Mouse (Mus musculus) CD4-positive, CD25-positive, alpha-beta regulatory T cell, adult 2 months (primary cell): ENCODE measurements around the gene Gm47791.

Experiments used
- DNase-seq: peaks from one replicate; pipeline ENCODE4 v3.0.0-alpha.2; 2012; ENCODE audit warnings: low read depth, low spot score

The Gm47791 gene

DNA sequence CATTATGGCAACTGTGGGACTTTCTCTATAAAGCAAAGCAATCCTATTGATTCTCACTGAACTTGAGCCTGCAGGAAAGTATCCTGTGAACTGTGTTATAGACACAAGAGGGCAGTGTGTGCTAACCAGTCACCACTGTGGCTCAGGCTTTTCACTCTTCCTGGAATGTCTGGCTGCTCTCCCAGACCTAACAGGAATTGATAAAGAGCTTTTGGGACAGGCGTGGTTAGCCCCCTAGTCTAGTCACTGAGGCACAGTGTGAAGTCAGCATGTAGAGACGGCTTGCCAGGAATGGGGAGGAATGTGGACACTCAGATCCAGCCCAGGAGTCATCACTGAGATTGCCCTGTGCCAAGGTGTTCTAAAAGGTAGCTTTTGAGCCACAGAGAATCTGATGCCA is 16.4 kb upstream of the Gm47791 start:
- DNase-seq = peak; percentile 76

GRCm38 (mm10) chr1:82785546-82785945 is 14.5 kb upstream of the Gm47791 start:
- no peak for DNase-seq

DNA sequence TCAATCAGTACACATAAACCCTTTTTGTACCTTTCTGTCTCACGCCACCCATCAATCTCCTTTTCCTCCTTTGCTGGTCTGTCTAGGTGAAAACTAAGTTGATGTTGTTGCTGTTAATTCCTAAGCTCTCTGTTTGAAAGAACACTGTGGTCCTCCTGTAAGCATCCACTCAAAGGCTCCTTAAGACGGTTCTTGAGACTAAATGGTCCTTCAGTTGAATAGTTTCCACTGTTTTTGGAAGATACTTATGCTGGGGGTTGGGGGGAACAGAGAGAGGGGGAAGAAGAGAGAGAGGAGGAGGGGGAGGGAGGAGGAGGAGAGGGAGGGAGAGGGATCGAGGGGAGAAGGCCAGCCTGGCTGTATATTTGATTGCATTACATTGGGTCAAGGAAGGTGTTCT is 12.5 kb upstream of the Gm47791 start:
- DNase-seq = no peak

- no peak for DNase-seq
Measured at GRCm38 (mm10) chr1:82779388-82779966, 8.4 kb upstream of the Gm47791 start.

DNA sequence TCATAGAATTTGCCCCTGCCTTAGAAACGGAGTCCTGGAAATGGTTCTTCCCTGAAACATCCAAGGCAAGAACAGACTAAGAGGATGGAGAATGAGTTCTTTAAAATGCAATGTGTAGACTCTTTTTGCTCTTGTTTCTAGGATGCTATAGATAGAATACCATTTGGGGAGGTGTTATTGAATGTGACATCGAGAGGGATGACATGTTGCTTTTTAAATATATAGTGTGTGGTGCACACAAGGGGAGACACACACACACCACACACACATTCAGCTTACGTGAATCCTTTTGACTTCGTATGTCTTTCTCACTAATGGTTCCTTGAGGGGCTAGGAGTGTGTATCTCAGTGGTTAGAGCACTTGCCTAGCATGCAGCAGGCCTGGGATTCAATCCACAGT is 4.2 kb upstream of the Gm47791 start:
- no peak for DNase-seq

DNA sequence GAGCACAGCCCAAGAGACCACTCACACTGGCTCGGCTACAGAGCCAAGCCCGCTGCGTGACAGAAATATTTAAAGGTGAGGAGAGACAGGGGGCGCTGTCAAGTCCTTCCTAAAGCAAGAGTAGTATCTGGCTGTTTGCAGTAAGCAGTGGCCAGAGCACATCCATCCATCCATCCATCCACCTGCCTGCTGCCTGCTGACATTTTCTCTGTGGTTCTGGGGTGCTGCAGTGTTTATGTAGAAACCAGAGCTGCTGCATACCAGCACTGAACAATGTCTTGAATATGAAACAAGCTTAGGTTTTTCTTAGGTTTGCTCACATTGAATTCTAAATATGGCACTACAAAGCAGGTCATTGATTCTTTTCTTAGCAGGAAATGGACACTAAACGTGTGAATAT is 2.2 kb upstream of the Gm47791 start:
- no peak for DNase-seq

DNA sequence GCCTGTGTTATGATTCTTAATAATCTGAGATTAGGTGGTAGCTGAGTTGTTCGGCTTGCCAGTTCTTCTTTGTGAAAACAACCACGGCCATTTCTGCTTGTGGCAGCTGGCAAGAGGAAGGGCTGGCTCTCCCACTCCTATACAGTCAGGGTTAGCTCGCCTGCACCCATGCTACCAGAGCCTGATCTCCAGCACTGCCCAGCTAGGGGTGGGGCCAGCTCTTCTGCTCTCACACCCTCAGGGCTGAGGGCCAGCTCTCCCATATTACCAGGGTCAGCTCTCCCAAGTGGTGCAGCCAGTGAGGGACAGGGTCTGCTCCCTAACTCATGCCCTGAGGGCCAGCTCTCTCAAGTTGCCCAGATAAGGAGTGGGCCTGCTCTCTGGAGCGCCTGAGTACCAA is 1.4 kb upstream of the Gm47791 start:
- no peak for DNase-seq

DNA sequence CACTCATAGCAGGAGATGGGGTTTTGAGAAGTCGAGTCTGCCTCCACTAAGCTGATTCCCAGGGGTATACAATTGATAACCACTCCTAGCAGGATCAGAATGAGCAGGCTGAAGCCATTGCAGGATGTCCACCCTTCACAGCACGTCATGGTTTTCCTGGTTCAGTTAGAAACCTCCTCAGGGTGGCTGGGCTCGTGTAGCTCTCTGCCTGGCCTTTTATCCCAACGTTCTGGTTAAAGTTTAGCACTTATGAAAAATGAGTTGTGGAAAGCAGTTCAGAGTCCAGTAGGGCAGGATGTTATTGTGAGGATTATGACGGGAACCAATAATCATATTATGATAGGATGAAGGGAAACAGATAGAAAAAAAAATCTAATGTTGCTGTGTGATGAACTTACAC is 2.8 kb downstream of the Gm47791 start, which contains the start of gene Tm4sf20:
Tm4sf20 (minus strand) TSS at position 193 of the 400 bp plus-strand sequence.
- no peak for DNase-seq

DNA sequence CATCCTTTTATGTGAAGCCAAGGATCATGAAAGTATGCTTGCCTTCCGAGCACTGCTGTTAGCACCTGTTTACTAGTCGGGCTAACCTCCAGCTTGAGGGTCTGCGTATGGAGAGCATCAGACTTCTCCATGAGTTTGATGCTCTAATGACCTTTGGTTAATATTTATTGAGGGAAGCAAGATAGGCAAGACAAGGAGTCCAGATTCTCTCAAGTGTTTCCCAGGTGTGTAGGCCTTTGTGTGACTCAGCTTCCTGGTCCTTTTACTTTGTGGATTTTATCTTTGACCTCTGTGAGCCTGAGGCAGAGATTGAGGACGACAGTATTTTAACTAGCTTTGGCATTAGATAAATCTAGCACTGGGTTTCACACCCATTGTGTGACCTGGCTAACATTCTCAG is 4.4 kb downstream of the Gm47791 start:
- DNase-seq = no peak

GRCm38 (mm10) chr1:82766227-82766626 is 4.8 kb downstream of the Gm47791 start:
- no peak for DNase-seq

DNA sequence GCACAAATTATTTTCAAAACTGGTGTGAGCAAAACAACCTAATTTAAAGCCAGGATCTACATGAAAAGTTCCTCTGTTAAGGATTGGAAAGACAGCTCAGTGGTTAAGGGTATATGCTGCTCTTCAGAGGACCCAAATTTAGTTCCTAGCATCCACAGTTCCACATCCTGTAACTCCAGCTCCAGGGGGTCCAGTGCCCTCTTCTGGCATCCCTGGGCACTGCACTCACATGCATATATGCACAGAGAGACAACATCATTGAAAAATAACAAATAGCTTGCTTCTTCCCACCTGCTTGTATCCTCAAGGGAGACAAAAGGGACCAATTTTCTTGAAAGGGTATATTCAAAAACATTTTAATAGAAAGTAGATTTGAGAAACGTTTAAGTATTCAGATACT is 8.8 kb downstream of the Gm47791 start:
- peak; percentile 9 for DNase-seq

DNA sequence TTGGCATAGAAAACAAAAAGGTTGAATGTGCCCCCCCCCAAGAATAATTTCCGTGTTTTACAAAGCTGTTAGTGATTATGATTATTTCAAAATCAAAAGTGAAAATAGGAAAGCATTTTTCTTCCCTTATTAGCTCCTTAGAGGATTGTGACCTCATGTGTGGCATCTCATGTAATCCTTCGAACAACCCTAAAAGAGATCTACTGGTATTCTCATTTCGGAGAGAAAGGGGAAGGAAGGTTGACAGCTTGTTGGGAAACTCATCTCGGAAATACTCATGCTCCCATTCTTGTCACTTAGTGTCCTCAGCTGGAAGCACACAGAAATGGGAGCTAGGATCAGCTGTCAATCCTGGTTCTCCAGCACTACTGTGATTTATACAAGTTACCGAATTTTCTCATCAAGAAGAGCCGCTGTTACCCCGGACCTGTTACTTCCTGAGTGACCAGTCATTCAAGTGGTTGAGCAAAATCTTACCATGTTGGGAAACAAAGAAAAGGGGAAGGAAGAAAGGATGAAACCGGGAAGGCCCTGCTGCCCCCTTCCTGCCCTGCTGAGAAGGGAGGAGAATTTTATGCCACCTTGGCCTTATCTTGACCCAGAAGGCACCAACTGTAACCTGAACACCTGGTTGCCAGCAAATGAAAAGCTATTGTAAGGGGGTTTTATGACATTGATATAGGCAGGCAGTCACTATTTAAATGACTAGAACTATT is 9.4 kb downstream of the Gm47791 start:
- no peak for DNase-seq

DNA sequence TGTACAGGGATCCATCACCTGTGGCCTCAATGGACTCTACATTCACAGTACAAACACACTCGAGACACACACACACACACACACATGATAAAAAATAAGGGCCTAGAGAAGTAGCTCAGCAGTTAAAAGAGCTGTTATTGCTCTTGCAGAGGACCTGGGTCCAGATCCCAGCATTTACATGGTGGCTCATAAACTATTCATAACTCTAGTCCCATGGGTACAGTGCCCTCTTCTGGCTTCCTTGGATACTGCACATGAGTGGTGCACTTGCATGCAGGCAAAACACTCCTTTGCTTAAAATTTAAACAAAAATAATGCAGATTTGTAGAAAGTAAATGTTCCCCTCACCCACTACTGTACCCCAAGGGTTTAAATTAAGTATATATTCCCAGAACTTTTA is 11.5 kb downstream of the Gm47791 start:
- DNase-seq = peak; percentile 38

DNA sequence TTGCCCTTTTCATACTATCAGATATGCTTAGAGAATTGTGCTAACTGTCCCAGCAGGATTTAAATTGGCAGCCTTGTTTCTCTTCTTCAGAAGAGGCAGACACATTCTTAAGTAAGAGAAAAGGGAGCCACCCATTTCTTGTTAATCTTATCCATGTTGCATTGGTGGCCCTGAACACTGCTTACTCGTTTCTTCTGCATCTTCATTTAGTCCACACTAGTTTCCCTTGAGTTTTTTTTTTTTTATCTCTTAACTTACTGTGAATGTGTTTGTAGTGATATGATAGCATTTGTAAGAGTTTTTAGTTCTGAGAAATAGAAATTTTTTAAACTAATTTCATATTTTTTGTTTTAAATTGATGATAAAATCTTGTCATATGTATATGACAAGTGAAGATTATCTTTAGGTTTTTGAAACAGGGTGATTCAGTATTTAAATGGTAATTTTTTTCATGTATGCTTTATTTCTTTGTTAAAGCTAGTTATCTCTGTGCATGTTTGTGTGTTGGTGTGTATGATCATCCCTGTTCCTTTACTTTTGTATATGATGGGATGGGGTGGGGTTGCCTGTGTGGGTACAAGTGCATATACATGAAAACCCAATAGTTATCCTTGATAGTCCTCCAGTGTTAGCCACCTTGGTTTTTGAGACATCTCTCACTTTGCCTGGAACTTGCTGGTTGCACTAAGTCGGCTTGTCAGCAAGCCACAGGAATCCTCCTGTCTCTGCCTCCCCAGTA is 23.2 kb downstream of the Gm47791 start:
- no peak for DNase-seq

GRCm38 (mm10) chr1:82746408-82746807 is 24.6 kb downstream of the Gm47791 start:
- no peak for DNase-seq

- no peak for DNase-seq
Measured at GRCm38 (mm10) chr1:82743962-82744361, 27.1 kb downstream of the Gm47791 start.

DNA sequence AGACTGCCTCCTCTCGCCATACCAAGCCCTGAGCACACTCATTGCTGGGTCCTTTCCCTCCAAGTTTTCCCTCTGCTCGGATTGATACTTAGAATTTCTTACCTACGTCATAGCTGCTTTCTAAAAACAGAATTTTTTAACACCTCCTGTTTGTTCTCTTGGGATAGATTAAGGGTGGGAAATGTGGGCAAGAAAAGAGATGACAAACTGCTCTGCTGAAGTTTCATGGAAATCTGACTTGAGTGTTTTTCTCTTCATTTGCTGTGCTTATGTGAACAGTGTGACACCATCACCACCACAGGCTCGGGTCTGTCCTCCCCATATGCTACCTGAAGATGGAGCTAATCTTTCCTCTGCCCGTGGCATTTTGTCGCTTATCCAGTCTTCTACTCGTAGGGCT is 29.5 kb downstream of the Gm47791 start:
- no peak for DNase-seq

DNA sequence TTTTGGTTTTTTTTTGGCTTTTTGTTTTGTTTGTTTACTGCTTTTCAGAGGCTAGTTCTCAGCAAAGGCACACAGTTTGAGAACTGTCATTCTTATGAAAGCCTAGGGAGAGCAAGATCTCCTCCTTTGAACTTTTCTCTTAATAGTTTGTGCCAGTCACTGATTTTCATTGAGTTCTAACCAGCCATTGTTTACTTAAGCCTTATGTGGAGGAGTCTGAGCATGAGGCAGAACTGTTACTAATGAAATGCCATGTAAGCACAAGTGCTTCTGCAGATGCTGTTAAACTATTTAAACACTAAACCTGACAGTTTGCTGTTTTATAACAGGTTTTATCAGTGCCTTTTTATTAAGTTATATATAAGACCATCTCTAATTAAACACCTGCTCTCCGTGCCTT is 33.0 kb downstream of the Gm47791 start:
- no peak for DNase-seq

GRCm38 (mm10) chr1:82733357-82733756 is 37.7 kb downstream of the Gm47791 start:
- no peak for DNase-seq

DNA sequence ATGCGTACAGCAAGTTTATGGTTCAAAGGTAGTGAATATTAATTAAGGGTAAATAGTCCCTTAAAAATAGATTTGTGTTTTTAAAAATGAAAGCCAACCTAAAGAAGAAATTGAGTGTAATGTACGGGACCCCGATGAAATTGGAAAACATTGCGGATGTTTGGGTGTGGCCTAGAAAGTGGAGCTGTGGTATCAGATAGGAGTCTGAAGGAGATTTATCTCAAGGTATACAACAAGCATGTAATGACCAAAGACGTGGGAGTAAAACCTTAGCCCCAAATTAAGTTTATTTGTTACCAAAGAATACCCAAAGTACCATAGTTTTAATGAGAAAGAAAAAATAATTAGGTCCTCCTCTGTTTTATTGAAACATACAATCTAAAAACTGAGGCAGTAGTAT is 44.6 kb downstream of the Gm47791 start:
- DNase-seq = no peak

DNA sequence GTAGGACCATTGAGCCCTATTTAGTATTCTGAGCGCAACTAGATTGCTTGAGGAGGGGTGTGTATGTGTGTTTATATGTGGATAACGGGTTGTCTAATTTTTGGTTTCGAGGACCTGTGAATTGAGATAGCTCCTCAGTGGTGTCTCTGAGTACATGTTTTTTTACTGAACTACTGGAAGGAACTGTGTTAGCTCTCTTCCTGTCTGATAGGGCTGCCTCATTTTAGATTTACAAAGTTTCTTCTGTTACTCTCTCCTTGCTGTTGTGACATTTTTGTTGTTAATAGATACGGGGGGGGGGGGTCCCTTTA is 45.2 kb downstream of the Gm47791 start:
- DNase-seq = no peak

DNA sequence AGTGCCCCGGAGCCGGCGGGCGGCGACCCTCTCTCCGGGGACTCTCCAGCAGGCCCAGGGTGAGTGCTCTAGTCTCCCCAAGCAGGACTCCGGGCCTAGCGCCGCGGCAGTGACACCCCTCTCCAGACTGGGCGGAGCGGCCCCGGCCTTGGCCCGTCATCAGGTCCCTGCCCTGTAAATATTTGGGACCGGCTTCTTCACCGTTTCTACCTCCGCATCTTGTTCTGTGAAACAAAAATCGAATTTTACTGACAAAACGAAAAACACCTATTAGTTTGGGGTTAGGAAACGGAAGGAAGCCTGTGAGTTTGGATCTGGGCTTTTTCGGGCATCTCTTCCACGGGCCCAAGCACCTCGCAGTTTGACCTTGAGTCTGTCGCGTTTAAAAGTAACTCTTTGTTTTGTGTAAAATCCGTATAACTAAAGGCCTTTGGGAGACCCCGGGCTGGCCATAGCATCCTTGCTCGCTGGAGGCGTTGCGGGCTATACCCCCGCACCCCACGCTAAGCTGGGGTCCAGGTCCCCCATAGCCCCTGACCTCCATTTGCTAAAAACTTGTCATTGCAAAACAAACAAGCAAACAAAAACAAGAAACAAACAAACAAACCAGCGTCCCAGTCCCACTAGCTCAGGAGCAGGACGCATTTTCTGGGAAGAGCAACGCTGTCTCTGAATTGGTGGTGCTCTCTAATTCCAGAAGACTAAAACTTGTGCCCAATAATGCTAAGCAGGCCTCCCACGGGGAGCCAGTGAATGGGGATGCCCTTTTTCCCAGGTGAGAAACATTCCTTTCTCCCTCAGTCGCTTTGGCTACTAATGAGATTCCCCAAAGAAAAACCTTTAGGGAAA is 45.8 kb downstream of the Gm47791 start:
- no peak for DNase-seq
